Mouse (Mus musculus): ENCODE data around the gene Fcrlb. TPM values are rescaled to one million over a fixed set of nuclear protein-coding genes. Genes with fewer than 3 reads are reported as not detected.

Gene Fcrlb
- polyA plus RNA-seq, 1 experiment from 2014 or later, result not detected

DNA sequence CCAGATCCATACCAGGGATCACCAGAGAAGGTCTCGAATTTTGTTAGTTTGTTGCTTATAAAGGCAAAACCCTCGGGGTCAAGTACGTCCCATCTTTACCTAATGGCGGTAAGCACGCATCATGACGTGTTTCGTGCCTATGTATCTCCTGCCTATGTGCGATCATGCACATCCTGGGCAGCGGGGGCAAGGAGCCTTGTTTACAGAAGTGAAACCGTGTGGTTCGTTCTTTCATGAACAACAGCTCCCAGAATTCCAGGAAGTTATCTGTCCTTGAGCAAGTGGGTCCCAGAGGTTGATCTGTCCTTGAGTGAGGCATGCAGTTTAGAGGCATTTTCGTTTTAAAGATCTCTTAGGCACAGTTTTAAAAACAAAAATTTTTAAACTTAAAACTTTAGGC, 26.5 kb upstream of the Fcrlb start:
- no peak for DNase-seq (ENCODE audit: low spot score)
- 89% methylated on average over 12 of the region's 12 CpGs for WGBS
- Histone ChIP-seq H3K27me3 (ENCODE audit: control insufficient read depth, insufficient read depth, low read length) (no peaks in the 10 kb centered on the region), H3K9me3 (ENCODE audit: control insufficient read depth, low read length) (no peaks in the 10 kb centered on the region), H3K4me1 (ENCODE audit: control insufficient read depth, insufficient read depth, low read length) (no peaks in the 10 kb centered on the region), H3K4me3 (ENCODE audit: low read depth, low read length) (no peak overlapping the region), H3K27ac (replicated peaks; ENCODE audit: low read depth, low read length) (no peak overlapping the region), H3K4me2 (ENCODE audit: low read depth, severe bottlenecking) (no peak overlapping the region), H3K9ac (ENCODE audit: low read length) (no peak overlapping the region), H3K36me3 (ENCODE audit: control insufficient read depth, insufficient read depth, low read length) (no peaks in the 10 kb centered on the region)
- ATAC-seq (ENCODE audit: insufficient number of reproducible peaks, low FRiP score, low TSS enrichment, low read depth), result no peak

DNA sequence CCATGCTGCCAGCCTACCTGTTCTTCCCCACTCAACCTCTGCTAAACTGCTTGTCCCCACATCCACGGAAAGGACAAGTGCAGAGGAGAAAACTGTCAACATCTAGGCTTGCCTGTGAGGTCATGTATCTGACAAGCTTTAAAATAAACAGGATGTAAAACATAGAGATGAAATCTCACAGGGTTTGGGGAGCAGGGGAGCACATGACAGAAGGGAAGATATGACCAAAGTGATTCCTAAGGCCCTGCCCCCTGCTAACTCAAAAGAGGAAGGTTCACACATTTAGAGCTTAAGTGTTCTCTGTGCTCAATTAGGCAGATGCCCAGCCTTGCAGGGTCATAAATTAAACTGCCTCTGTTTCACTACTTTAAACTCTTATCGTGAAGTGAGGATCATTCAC, 21.6 kb upstream of the Fcrlb start:
- no peak overlapping the region for H3K4me2 ChIP-seq (ENCODE audit: low read depth, severe bottlenecking)
- H3K4me3 ChIP-seq (ENCODE audit: low read depth, low read length), result no peak overlapping the region
- WGBS, result 54% methylated on average over 2 of the region's 2 CpGs
- no peak overlapping the region for H3K27ac ChIP-seq (replicated peaks; ENCODE audit: low read depth, low read length)
- no peaks in the 10 kb centered on the region for H3K4me1 ChIP-seq (ENCODE audit: control insufficient read depth, insufficient read depth, low read length)
- DNase-seq (ENCODE audit: low spot score) (no peak), ATAC-seq (ENCODE audit: insufficient number of reproducible peaks, low FRiP score, low TSS enrichment, low read depth) (no peak)
- no peaks in the 10 kb centered on the region for H3K27me3 ChIP-seq (ENCODE audit: control insufficient read depth, insufficient read depth, low read length)
- H3K36me3 ChIP-seq (ENCODE audit: control insufficient read depth, insufficient read depth, low read length), result no peaks in the 10 kb centered on the region
- H3K9ac ChIP-seq (ENCODE audit: low read length), result no peak overlapping the region
- H3K9me3 ChIP-seq (ENCODE audit: control insufficient read depth, low read length), result no peaks in the 10 kb centered on the region

DNA sequence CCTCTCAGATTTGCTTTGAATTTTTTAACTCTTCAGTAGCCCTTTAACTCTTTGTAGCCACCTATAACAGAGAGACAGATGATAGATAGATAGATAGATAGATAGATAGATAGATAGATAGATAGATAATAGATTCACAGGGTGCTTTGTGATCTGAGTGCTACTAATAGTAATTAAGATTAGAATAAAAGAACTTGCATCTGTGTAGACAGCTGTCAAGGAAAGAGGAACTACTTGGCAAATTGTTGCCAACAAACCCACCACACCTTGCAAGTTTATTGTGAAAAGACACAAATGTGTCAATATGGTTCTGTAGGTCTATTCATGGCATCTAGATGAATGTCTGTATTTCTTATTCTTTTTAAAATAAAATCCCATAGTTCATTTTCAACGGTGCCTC, 21.2 kb upstream of the Fcrlb start:
- H3K9ac ChIP-seq (ENCODE audit: low read length), result no peak overlapping the region
- no peaks in the 10 kb centered on the region for H3K36me3 ChIP-seq (ENCODE audit: control insufficient read depth, insufficient read depth, low read length)
- H3K4me2 ChIP-seq (ENCODE audit: low read depth, severe bottlenecking), result no peak overlapping the region
- H3K27me3 ChIP-seq (ENCODE audit: control insufficient read depth, insufficient read depth, low read length), result no peaks in the 10 kb centered on the region
- no peaks in the 10 kb centered on the region for H3K4me1 ChIP-seq (ENCODE audit: control insufficient read depth, insufficient read depth, low read length)
- WGBS, result 79% methylated on average over 1 of the region's 1 CpGs
- no peak overlapping the region for H3K4me3 ChIP-seq (ENCODE audit: low read depth, low read length)
- no peak overlapping the region for H3K27ac ChIP-seq (replicated peaks; ENCODE audit: low read depth, low read length)
- DNase-seq (ENCODE audit: low spot score) (no peak), ATAC-seq (ENCODE audit: insufficient number of reproducible peaks, low FRiP score, low TSS enrichment, low read depth) (no peak)
- H3K9me3 ChIP-seq (ENCODE audit: control insufficient read depth, low read length), result no peaks in the 10 kb centered on the region

DNA sequence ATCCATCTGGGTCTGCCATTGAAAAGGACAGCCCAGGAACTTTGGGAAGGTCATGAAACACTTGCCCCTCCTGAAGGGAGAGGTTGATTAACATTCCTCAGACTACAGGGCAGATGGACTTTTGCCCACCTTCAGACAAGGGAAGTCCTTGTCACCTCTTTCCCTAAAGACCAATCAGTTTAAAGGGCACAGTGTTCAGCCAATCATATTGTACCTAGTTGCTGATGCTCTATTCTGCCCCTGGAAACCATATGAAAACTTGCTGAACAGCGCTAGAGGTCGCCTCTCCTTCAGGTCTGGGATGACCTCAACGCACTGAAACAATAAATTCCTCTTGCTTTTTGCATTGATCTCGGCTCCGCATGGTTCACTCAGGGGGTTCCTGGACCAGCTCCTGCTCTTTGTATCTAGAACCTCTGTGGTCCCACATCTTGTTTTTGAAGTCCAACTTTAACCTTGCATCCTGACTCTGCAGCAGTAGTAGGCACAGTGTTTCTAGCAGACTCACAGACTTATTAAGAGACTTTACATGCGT, 20.7 kb upstream of the Fcrlb start:
- H3K27me3 ChIP-seq (ENCODE audit: control insufficient read depth, insufficient read depth, low read length), result no peaks in the 10 kb centered on the region
- no peak overlapping the region for H3K9ac ChIP-seq (ENCODE audit: low read length)
- H3K36me3 ChIP-seq (ENCODE audit: control insufficient read depth, insufficient read depth, low read length), result no peaks in the 10 kb centered on the region
- H3K4me3 ChIP-seq (ENCODE audit: low read depth, low read length), result no peak overlapping the region
- no peak for DNase-seq (ENCODE audit: low spot score)
- no peak overlapping the region for H3K4me2 ChIP-seq (ENCODE audit: low read depth, severe bottlenecking)
- no peaks in the 10 kb centered on the region for H3K9me3 ChIP-seq (ENCODE audit: control insufficient read depth, low read length)
- no peak overlapping the region for H3K27ac ChIP-seq (replicated peaks; ENCODE audit: low read depth, low read length)
- no peak for ATAC-seq (ENCODE audit: insufficient number of reproducible peaks, low FRiP score, low TSS enrichment, low read depth)
- no peaks in the 10 kb centered on the region for H3K4me1 ChIP-seq (ENCODE audit: control insufficient read depth, insufficient read depth, low read length)
- WGBS, result 73% methylated on average over 6 of the region's 6 CpGs

DNA sequence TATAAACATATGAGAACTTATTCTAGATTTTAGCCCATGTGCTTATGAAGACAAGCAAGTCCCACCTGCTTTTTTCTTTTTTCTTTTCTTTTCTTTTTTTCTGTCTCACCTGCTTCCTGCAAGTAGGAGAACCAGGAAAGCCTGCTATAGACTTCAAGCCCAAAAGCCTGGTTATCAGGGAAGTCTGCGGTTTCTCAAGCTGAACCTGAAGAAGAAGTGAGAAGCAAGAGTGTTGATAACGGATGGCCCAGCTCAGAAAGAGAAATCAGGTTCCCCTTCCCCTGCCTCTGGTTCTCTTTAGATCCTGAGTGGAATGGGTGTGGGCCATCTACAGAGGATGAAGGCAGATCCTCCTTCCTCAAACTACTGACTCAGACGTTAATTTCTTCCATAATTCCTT, 19.3 kb upstream of the Fcrlb start:
- ATAC-seq (ENCODE audit: insufficient number of reproducible peaks, low FRiP score, low TSS enrichment, low read depth) (no peak), DNase-seq (ENCODE audit: low spot score) (no peak)
- no peak overlapping the region for H3K9ac ChIP-seq (ENCODE audit: low read length)
- no peaks in the 10 kb centered on the region for H3K27me3 ChIP-seq (ENCODE audit: control insufficient read depth, insufficient read depth, low read length)
- H3K4me2 ChIP-seq (ENCODE audit: low read depth, severe bottlenecking), result no peak overlapping the region
- H3K4me1 ChIP-seq (ENCODE audit: control insufficient read depth, insufficient read depth, low read length), result no peaks in the 10 kb centered on the region
- no peaks in the 10 kb centered on the region for H3K9me3 ChIP-seq (ENCODE audit: control insufficient read depth, low read length)
- no peak overlapping the region for H3K27ac ChIP-seq (replicated peaks; ENCODE audit: low read depth, low read length)
- no peaks in the 10 kb centered on the region for H3K36me3 ChIP-seq (ENCODE audit: control insufficient read depth, insufficient read depth, low read length)
- no peak overlapping the region for H3K4me3 ChIP-seq (ENCODE audit: low read depth, low read length)
- WGBS, result 86% methylated on average over 3 of the region's 3 CpGs

DNA sequence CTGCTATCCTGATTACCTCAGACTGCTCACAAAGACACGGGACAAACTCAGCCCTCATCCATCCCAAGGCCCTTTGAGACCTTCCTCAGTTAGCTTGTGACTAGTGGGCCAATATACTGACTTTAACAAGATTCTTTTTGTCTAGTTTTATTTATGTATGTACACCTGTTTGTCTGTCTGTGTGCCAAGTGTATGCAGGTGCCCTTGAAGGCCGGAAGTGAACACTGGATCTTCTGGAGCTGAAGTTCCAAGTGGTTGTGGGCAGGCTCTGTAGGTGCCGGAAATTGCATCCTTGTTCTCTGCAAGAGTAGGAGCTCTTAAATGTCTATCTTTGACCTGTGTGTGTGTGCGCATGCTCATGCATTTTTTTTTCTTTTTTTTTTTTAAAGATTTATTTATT, 16.5 kb upstream of the Fcrlb start:
- H3K4me3 ChIP-seq (ENCODE audit: low read depth, low read length), result no peak overlapping the region
- no peaks in the 10 kb centered on the region for H3K27me3 ChIP-seq (ENCODE audit: control insufficient read depth, insufficient read depth, low read length)
- H3K4me1 ChIP-seq (ENCODE audit: control insufficient read depth, insufficient read depth, low read length), result no peaks in the 10 kb centered on the region
- H3K27ac ChIP-seq (replicated peaks; ENCODE audit: low read depth, low read length), result no peak overlapping the region
- DNase-seq (ENCODE audit: low spot score), result no peak
- 88% methylated on average over 4 of the region's 4 CpGs for WGBS
- H3K9me3 ChIP-seq (ENCODE audit: control insufficient read depth, low read length), result no peaks in the 10 kb centered on the region
- no peak for ATAC-seq (ENCODE audit: insufficient number of reproducible peaks, low FRiP score, low TSS enrichment, low read depth)
- no peak overlapping the region for H3K4me2 ChIP-seq (ENCODE audit: low read depth, severe bottlenecking)
- H3K36me3 ChIP-seq (ENCODE audit: control insufficient read depth, insufficient read depth, low read length), result no peaks in the 10 kb centered on the region
- H3K9ac ChIP-seq (ENCODE audit: low read length), result no peak overlapping the region

DNA sequence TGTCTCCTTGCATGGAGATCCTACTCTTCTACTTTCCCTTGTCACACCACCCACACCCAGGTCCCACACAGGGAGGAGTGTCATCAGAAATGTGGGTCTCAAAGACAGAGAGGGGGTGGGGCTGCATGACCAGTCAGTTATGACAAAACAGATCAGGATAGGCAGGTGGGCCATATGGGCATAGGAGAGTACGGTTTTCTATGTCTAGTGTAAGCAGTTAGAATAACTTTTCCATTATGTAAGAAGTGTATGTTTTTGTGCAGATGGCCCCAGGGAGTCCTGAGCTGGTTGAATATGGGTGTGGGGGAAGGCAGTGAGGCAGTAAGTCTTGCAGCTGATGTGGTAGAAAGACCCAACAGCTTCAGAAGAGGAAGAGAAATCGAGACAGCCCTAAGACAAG, 15.7 kb upstream of the Fcrlb start:
- 85% methylated on average over 2 of the region's 2 CpGs for WGBS
- ATAC-seq (ENCODE audit: insufficient number of reproducible peaks, low FRiP score, low TSS enrichment, low read depth) (no peak), DNase-seq (ENCODE audit: low spot score) (no peak)
- no peaks in the 10 kb centered on the region for H3K4me1 ChIP-seq (ENCODE audit: control insufficient read depth, insufficient read depth, low read length)
- no peak overlapping the region for H3K27ac ChIP-seq (replicated peaks; ENCODE audit: low read depth, low read length)
- no peak overlapping the region for H3K4me2 ChIP-seq (ENCODE audit: low read depth, severe bottlenecking)
- H3K4me3 ChIP-seq (ENCODE audit: low read depth, low read length), result no peak overlapping the region
- no peaks in the 10 kb centered on the region for H3K36me3 ChIP-seq (ENCODE audit: control insufficient read depth, insufficient read depth, low read length)
- H3K27me3 ChIP-seq (ENCODE audit: control insufficient read depth, insufficient read depth, low read length), result no peaks in the 10 kb centered on the region
- no peak overlapping the region for H3K9ac ChIP-seq (ENCODE audit: low read length)
- no peaks in the 10 kb centered on the region for H3K9me3 ChIP-seq (ENCODE audit: control insufficient read depth, low read length)

DNA sequence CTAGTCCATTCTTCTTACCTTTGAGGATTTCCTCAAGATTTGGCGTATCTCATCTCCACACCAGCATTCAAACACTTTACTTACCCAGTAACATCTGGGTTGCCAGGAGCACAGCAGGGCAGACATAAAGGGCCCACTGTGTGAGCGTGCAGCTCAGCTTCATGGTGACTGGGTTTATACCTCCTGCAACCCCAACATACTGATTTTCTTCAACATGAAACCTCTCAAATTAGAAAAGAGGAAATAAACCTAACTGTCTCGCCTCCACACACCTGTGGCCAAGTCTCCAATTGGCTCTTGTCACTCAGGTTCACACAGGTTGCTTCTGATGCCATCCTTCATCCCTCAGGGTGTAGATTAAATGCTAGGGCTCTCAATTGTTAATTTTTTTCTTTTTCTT, 14.6 kb upstream of the Fcrlb start, which contains the start of gene Fcrla:
Gene Fcrla, minus strand, starts transcription at position 206 of the 400 bp plus-strand sequence.
- WGBS, result 78% methylated on average over 3 of the region's 3 CpGs
- no peak for DNase-seq (ENCODE audit: low spot score)
- Histone ChIP-seq H3K9me3 (ENCODE audit: control insufficient read depth, low read length) (no peaks in the 10 kb centered on the region), H3K4me1 (ENCODE audit: control insufficient read depth, insufficient read depth, low read length) (no peaks in the 10 kb centered on the region), H3K27ac (replicated peaks; ENCODE audit: low read depth, low read length) (no peak within 1 kb of the TSS), H3K36me3 (ENCODE audit: control insufficient read depth, insufficient read depth, low read length) (no peaks in the 10 kb centered on the region), H3K27me3 (ENCODE audit: control insufficient read depth, insufficient read depth, low read length) (no peaks in the 10 kb centered on the region), H3K9ac (ENCODE audit: low read length) (no peak within 1 kb of the TSS), H3K4me3 (ENCODE audit: low read depth, low read length) (no peak within 1 kb of the TSS), H3K4me2 (ENCODE audit: low read depth, severe bottlenecking) (no peak within 1 kb of the TSS)
- ATAC-seq (ENCODE audit: insufficient number of reproducible peaks, low FRiP score, low TSS enrichment, low read depth), result no peak

DNA sequence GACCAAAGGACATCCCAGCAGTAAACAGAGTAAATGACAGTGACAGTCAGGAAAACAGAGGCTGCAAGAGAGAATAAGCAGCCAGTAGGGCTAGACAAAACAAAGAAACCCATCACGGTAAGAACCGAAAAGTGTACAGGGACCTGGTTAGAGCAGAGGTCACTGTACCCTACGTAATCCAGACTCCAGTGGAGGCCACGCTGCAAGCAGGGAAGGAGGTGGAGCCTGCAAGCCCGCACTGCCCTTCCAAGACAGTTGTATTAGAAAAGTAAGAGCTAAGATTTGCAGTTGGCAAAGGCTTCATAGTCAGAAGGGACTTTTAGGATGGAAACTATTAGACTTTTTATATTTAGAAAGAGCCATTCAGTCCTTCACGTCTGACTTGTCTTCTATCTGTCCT, 14.2 kb upstream of the Fcrlb start:
- no peaks in the 10 kb centered on the region for H3K4me1 ChIP-seq (ENCODE audit: control insufficient read depth, insufficient read depth, low read length)
- ATAC-seq (ENCODE audit: insufficient number of reproducible peaks, low FRiP score, low TSS enrichment, low read depth) (no peak), DNase-seq (ENCODE audit: low spot score) (no peak)
- no peaks in the 10 kb centered on the region for H3K36me3 ChIP-seq (ENCODE audit: control insufficient read depth, insufficient read depth, low read length)
- H3K9ac ChIP-seq (ENCODE audit: low read length), result no peak overlapping the region
- no peak overlapping the region for H3K4me3 ChIP-seq (ENCODE audit: low read depth, low read length)
- H3K9me3 ChIP-seq (ENCODE audit: control insufficient read depth, low read length), result no peaks in the 10 kb centered on the region
- H3K27me3 ChIP-seq (ENCODE audit: control insufficient read depth, insufficient read depth, low read length), result no peaks in the 10 kb centered on the region
- no peak overlapping the region for H3K4me2 ChIP-seq (ENCODE audit: low read depth, severe bottlenecking)
- WGBS, result 62% methylated on average over 6 of the region's 6 CpGs
- no peak overlapping the region for H3K27ac ChIP-seq (replicated peaks; ENCODE audit: low read depth, low read length)

Measured in limb, embryonic 11.5 days (tissue).